Mouse (Mus musculus) ES-Bruce4 (cell line): ENCODE measurements around the gene BC005537. TPM values are rescaled to one million over a fixed set of nuclear protein-coding genes. Genes with fewer than 3 reads are reported as not detected.

Source experiments
- H3K27ac ChIP-seq: 2 replicates; pipeline ENCODE4 v1.5.1; 2012; ENCODE audit warnings: low read length, inconsistent platforms; ENCODE audit not compliant: insufficient read depth
- H3K27me3 ChIP-seq: 2 replicates; pipeline ENCODE4 v1.6.1; 2012; ENCODE audit warnings: mild to moderate bottlenecking, low read length, inconsistent platforms; ENCODE audit not compliant: control insufficient read depth, poor library complexity, insufficient read depth, severe bottlenecking
- H3K36me3 ChIP-seq: 2 replicates; pipeline ENCODE4 v1.6.1; 2012; ENCODE audit warnings: inconsistent platforms, mild to moderate bottlenecking, low read length, moderate library complexity; ENCODE audit not compliant: control insufficient read depth, poor library complexity, insufficient read depth, severe bottlenecking
- H3K4me1 ChIP-seq: one replicate; pipeline ENCODE4 v1.8.1; 2011; ENCODE audit warnings: low read length; ENCODE audit not compliant: control insufficient read depth, insufficient read depth
- H3K4me3 ChIP-seq: 2 replicates; pipeline ENCODE4 v1.5.1; 2011; ENCODE audit warnings: low read depth, mild to moderate bottlenecking, low read length
- H3K9ac ChIP-seq: 2 replicates; pipeline ENCODE4 v1.6.1; 2012; ENCODE audit warnings: low read depth, mild to moderate bottlenecking, inconsistent platforms; ENCODE audit not compliant: poor library complexity, severe bottlenecking
- H3K9me3 ChIP-seq: replicated peaks from 2 replicates; pipeline ENCODE4 v1.6.1; 2012; ENCODE audit warnings: mild to moderate bottlenecking, low read length, inconsistent platforms; ENCODE audit not compliant: control insufficient read depth, poor library complexity, insufficient read depth, severe bottlenecking
- CTCF ChIP-seq: IDR thresholded peaks from one replicate; pipeline ENCODE4 v1.8.1; 2011; ENCODE audit warnings: low read depth, low read length
- EP300 ChIP-seq: IDR thresholded peaks from 2 replicates; pipeline ENCODE4 v1.6.1; 2011; ENCODE audit warnings: low read depth, low read length; ENCODE audit not compliant: insufficient read depth
- POLR2A ChIP-seq: IDR thresholded peaks from one replicate; pipeline ENCODE4 v1.8.1; 2011; ENCODE audit warnings: low read length; ENCODE audit not compliant: insufficient read depth
- polyA plus RNA-seq: library from polyadenylated mRNA; stranded (reverse); fragments of >200 nt; gene quantifications from 2 replicates; pipeline ENCODE4 v1.2.4, GENCODE M21; 2011; ENCODE audit warnings: low read depth; ENCODE audit not compliant: missing spikeins, insufficient read depth, insufficient read length

Gene BC005537
- polyA plus RNA-seq, 1 experiment: 92.7 TPM

- H3K9me3 ChIP-seq: no peaks in the 10 kb centered on the region
- H3K27me3 ChIP-seq: no peaks in the 10 kb centered on the region
- H3K9ac ChIP-seq: no peak overlapping the region
- H3K4me3 ChIP-seq: no peak overlapping the region
- H3K27ac ChIP-seq: no peak overlapping the region
- no peaks in the 10 kb centered on the region for H3K4me1 ChIP-seq
- H3K36me3 ChIP-seq: peaks cover 6% of the 10 kb centered on the region; the same call in 1 of the 2 replicates
- TF ChIP-seq CTCF (no peak), EP300 (no peak), POLR2A (no peak)
Measured at GRCm38 (mm10) chr13:24798686-24799085, 2.8 kb upstream of the BC005537 start.

DNA sequence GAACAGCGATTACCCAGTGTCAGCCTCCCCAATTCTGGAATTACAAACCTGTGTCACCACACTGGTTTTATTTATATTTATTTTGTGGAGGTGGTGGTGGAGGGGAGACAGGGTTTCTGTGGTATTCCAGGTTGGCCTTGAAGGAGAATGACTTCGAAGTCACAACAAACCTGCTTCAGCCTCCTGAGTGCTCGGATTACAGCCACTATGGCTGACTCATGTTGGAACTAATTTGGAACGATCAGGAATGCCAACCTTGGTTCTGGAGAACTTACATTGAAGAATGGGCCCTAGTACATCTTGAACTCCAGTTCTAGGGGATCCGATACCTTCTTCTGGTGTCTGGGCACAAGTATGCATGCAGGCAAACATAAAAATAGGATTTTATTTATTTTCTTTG, 2.1 kb upstream of the BC005537 start:
- TF ChIP-seq EP300 (no peak), POLR2A (no peak), CTCF (no peak)
- peak overlapping the region; percentile 30 for H3K9ac ChIP-seq

DNA sequence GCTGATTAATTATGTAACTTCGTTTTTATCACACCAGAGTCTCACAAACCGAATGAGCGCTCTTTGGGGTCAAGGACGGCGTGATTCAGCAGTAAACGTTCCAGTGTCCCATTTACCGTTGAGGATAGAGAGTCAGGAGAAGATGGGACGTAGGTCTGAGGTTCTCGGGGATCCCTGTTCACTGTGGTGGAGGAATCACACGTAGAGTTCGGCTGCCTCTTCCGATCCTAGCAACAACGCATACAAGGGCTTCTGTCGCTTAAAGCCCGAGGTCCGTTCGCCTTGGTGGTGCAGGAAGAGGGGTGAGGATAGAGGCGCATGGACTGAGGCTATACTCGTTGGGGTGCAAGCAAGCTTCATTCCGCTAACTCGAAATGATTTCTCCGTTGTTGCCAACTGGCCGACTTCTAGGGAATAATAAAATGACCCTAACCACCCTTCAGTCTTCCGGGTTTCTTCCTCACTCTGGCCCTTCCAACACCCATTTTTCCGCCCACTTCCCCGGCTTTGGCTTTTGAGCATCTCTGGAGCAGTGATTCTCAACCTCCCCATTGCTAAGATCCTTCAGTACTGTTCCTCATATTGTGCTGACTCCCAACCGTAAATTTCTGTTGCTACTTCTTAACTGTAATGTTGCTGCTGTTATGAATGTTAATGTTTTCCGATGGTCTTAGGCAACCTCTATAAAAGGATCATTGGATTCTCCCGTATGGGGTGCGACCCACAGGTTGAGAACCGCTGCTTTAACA, 1.4 kb upstream of the BC005537 start:
- no peaks in the 10 kb centered on the region for H3K4me1 ChIP-seq
- peak overlapping the region; percentile 84 for H3K4me3 ChIP-seq
- TF ChIP-seq CTCF: no peak
- no peak for TF ChIP-seq POLR2A
- no peak for TF ChIP-seq EP300
- H3K36me3 ChIP-seq: peaks cover 14% of the 10 kb centered on the region
- no peaks in the 10 kb centered on the region for H3K27me3 ChIP-seq
- peak overlapping the region; percentile 30 for H3K9ac ChIP-seq
- H3K9me3 ChIP-seq: no peaks in the 10 kb centered on the region
- peak overlapping the region; percentile 6 for H3K27ac ChIP-seq

More for the DNA sequence above, 2.1 kb upstream of the BC005537 start:
- Histone ChIP-seq H3K27ac (no peak overlapping the region), H3K4me3 (no peak overlapping the region), H3K9me3 (no peaks in the 10 kb centered on the region), H3K27me3 (no peaks in the 10 kb centered on the region), H3K36me3 (peaks cover 9% of the 10 kb centered on the region; the same call in 1 of the 2 replicates), H3K4me1 (no peaks in the 10 kb centered on the region)

DNA sequence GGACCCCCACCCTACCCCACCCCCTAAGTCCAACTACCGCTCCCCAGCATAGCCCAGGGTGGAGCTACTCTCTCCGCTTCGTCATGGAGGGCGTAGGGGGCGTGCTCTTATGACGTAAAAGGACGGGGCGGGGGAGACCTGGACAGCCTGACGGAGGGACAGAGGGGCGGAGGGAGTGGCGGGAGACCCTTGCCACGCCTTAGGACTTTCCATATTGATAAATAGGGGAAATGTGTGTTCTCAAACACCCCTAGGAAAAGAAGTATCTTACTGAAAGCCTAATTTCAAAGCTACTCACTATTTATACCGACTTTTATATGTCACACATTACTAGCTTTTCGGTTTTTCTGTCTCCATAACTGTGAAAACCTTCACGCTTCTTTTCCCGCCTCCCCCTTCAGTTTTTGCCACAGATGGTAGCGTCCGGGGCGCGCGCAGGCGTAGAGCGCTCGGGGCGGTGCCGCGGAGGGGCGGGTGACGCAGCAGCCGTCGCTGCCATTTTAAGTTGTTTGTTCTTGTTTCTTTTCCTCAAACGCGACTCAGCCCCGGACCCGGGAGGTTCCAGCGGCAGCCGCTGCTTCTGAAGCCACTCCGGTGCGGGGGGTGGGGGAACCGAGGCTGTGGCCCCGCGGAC, 666 bp upstream of the BC005537 start:
- Histone ChIP-seq H3K27me3 (no peaks in the 10 kb centered on the region), H3K27ac (peak overlapping the region; percentile 69), H3K9me3 (no peaks in the 10 kb centered on the region), H3K36me3 (peaks cover 21% of the 10 kb centered on the region), H3K9ac (peak overlapping the region; percentile 93), H3K4me1 (no peaks in the 10 kb centered on the region), H3K4me3 (peak overlapping the region; percentile 99)
- TF ChIP-seq EP300: 0 out of 2 replicates have a peak, but pooled peaks have one; percentile 4
- no peak for TF ChIP-seq CTCF
- TF ChIP-seq POLR2A: peak; percentile 90

- no peak overlapping the region for H3K27ac ChIP-seq
- no peak for TF ChIP-seq EP300
- no peak for TF ChIP-seq POLR2A
- no peak for TF ChIP-seq CTCF
Measured at GRCm38 (mm10) chr13:24802131-24802691, 754 bp downstream of the BC005537 start.

More at GRCm38 (mm10) chr13:24802131-24802691, 754 bp downstream of the BC005537 start:
- H3K4me1 ChIP-seq: no peaks in the 10 kb centered on the region
- peak overlapping the region; percentile 99 for H3K4me3 ChIP-seq
- H3K27me3 ChIP-seq: no peaks in the 10 kb centered on the region
- H3K9me3 ChIP-seq: no peaks in the 10 kb centered on the region
- H3K36me3 ChIP-seq: peaks cover 30% of the 10 kb centered on the region
- H3K9ac ChIP-seq: peak overlapping the region; percentile 93
